Mouse (Mus musculus): ENCODE measurements around the gene Gpr65.
"Not testable (repeated sequence)": the region's sequence is repeated elsewhere in the genome, so short reads cannot be mapped to it uniquely, and the experiment has no call there.

Gene Gpr65

GRCm38 (mm10) chr12:98268441-98269369, at the start of gene Gpr65:
Gene Gpr65 (plus strand): TSS chr12:98268635.
- peak; percentile 72 for DNase-seq (ENCODE audit: low read depth, low spot score)

- no peak for DNase-seq (ENCODE audit: low read depth, low spot score)
Measured at GRCm38 (mm10) chr12:98223286-98223685, 45.1 kb upstream of the Gpr65 start.

- DNase-seq (ENCODE audit: low read depth, low spot score): no peak
Measured at GRCm38 (mm10) chr12:98227037-98227436, 41.4 kb upstream of the Gpr65 start.

- not testable (repeated sequence) for DNase-seq (ENCODE audit: low read depth, low spot score)
Measured at GRCm38 (mm10) chr12:98238478-98238877, 30.0 kb upstream of the Gpr65 start.

- DNase-seq (ENCODE audit: low read depth, low spot score): no peak
Measured at GRCm38 (mm10) chr12:98244161-98244560, 24.3 kb upstream of the Gpr65 start.

- DNase-seq (ENCODE audit: low read depth, low spot score): peak; percentile 21
Measured at GRCm38 (mm10) chr12:98244865-98245264, 23.6 kb upstream of the Gpr65 start.

- peak; percentile 84 for DNase-seq (ENCODE audit: low read depth, low spot score)
Measured at GRCm38 (mm10) chr12:98246835-98247234, 21.6 kb upstream of the Gpr65 start.

- DNase-seq (ENCODE audit: low read depth, low spot score): no peak
Measured at GRCm38 (mm10) chr12:98249671-98250070, 18.8 kb upstream of the Gpr65 start.

- DNase-seq (ENCODE audit: low read depth, low spot score): no peak
Measured at GRCm38 (mm10) chr12:98250327-98250726, 18.1 kb upstream of the Gpr65 start.

GRCm38 (mm10) chr12:98252417-98252816, 16.0 kb upstream of the Gpr65 start:
- no peak for DNase-seq (ENCODE audit: low read depth, low spot score)

- no peak for DNase-seq (ENCODE audit: low read depth, low spot score)
Measured at GRCm38 (mm10) chr12:98255373-98255995, 13.0 kb upstream of the Gpr65 start.

GRCm38 (mm10) chr12:98258371-98258844, 10.0 kb upstream of the Gpr65 start:
- no peak for DNase-seq (ENCODE audit: low read depth, low spot score)

GRCm38 (mm10) chr12:98258845-98259517, 9.5 kb upstream of the Gpr65 start, which contains the start of gene Galc:
Gene Galc (minus strand): TSS chr12:98259459.
- DNase-seq (ENCODE audit: low read depth, low spot score): peak; percentile 86

GRCm38 (mm10) chr12:98259518-98259852, 8.9 kb upstream of the Gpr65 start:
- DNase-seq (ENCODE audit: low read depth, low spot score): no peak

GRCm38 (mm10) chr12:98265697-98266096, 2.7 kb upstream of the Gpr65 start:
- no peak for DNase-seq (ENCODE audit: low read depth, low spot score)

GRCm38 (mm10) chr12:98269791-98270745, 1.6 kb downstream of the Gpr65 start:
- peak; percentile 83 for DNase-seq (ENCODE audit: low read depth, low spot score)

- DNase-seq (ENCODE audit: low read depth, low spot score): peak; percentile 40
Measured at GRCm38 (mm10) chr12:98270810-98271566, 2.6 kb downstream of the Gpr65 start.

GRCm38 (mm10) chr12:98272433-98272832, 4.0 kb downstream of the Gpr65 start:
- DNase-seq (ENCODE audit: low read depth, low spot score): no peak

GRCm38 (mm10) chr12:98280530-98280929, 12.1 kb downstream of the Gpr65 start:
- peak; percentile 59 for DNase-seq (ENCODE audit: low read depth, low spot score)

GRCm38 (mm10) chr12:98280996-98281395, 12.6 kb downstream of the Gpr65 start:
- DNase-seq (ENCODE audit: low read depth, low spot score): no peak

Measured in CD4-positive helper T cell, adult 2 months (primary cell).